Mouse (Mus musculus) MEL (cell line): ENCODE results near the gene Ralgapb. TPM values are rescaled to one million over a fixed set of nuclear protein-coding genes. Genes with fewer than 3 reads are reported as not detected.

ENCODE experiments used
- DNase-seq: peaks from one replicate; pipeline ENCODE4 v3.0.0; 2011; ENCODE audit warnings: low read depth, low spot score
- H3K27ac ChIP-seq: 2 replicates; pipeline ENCODE4 v1.5.1; 2012; ENCODE audit warnings: low read depth, mild to moderate bottlenecking, control low read depth, low read length, moderate library complexity; ENCODE audit not compliant: control insufficient read depth
- H3K27me3 ChIP-seq, 2 experiments: fragments of 150-350 bp in 1 of 2; sonication (generic) in 1 of 2; 2 replicates each; pipeline ENCODE4 v1.6.1; 2012; ENCODE audit warnings: low read length in 2 of 2, mild to moderate bottlenecking in 2 of 2, improper control_type of control experiment in 1 of 2, moderate library complexity in 1 of 2; ENCODE audit not compliant: insufficient read depth in 2 of 2, control insufficient read depth in 1 of 2
- H3K36me3 ChIP-seq, 2 experiments: 2 replicates each; pipeline ENCODE4 v1.6.1; 2012 to 2014; ENCODE audit warnings: low read length in 2 of 2, improper control_type of control experiment in 1 of 2, inconsistent platforms in 1 of 2, mild to moderate bottlenecking in 1 of 2; ENCODE audit not compliant: insufficient read depth in 2 of 2, control insufficient read depth in 1 of 2
- H3K4me1 ChIP-seq, 2 experiments: fragments of 150-350 bp in 1 of 2; sonication (generic) in 1 of 2; 2 replicates each; pipeline ENCODE4 v1.6.1; 2012; ENCODE audit warnings: low read length in 2 of 2, improper control_type of control experiment in 1 of 2, mild to moderate bottlenecking in 1 of 2; ENCODE audit not compliant: insufficient read depth in 2 of 2, control insufficient read depth in 1 of 2
- H3K4me3 ChIP-seq, 2 experiments: fragments of 150-350 bp in 1 of 2; sonication (generic) in 1 of 2; 2 replicates each; pipeline ENCODE4 v1.5.1; 2012; ENCODE audit warnings: low read depth in 2 of 2, low read length in 2 of 2, mild to moderate bottlenecking in 2 of 2, moderate library complexity in 2 of 2, control low read depth in 1 of 2, improper control_type of control experiment in 1 of 2; ENCODE audit not compliant: control insufficient read depth in 1 of 2, insufficient read depth in 1 of 2
- H3K79me2 ChIP-seq: 2 replicates; pipeline ENCODE4 v1.6.1; 2012; ENCODE audit warnings: mild to moderate bottlenecking, low read length, moderate library complexity; ENCODE audit not compliant: control insufficient read depth, poor library complexity, insufficient read depth
- H3K9ac ChIP-seq: 2 replicates; pipeline ENCODE4 v1.6.1; 2012; ENCODE audit warnings: low read depth, mild to moderate bottlenecking, control low read depth, low read length, moderate library complexity; ENCODE audit not compliant: control insufficient read depth, poor library complexity, severe bottlenecking
- H3K9me3 ChIP-seq: fragments of 150-350 bp; sonication (generic); replicated peaks from 2 replicates; pipeline ENCODE4 v1.6.1; 2012; ENCODE audit warnings: mild to moderate bottlenecking, low read length, improper control_type of control experiment, moderate library complexity; ENCODE audit not compliant: insufficient read depth
- CHD1 ChIP-seq: IDR thresholded peaks from 2 replicates; pipeline ENCODE4 v1.6.1; 2012; ENCODE audit warnings: low read depth, mild to moderate bottlenecking, inconsistent platforms, low read length, improper control_type of control experiment
- CTCF ChIP-seq, 3 experiments: IDR thresholded peaks in 2 of 3; conservative IDR thresholded peaks in 1 of 3; 2 replicates each; pipeline ENCODE4 v1.5.1; 2011 to 2012; ENCODE audit warnings: low read length in 3 of 3, low read depth in 2 of 3, mild to moderate bottlenecking in 2 of 3, improper control_type of control experiment in 1 of 3, inconsistent platforms in 1 of 3, mixed read lengths in 1 of 3, moderate library complexity in 1 of 3; ENCODE audit not compliant: control insufficient read depth in 1 of 3, insufficient read depth in 1 of 3, poor library complexity in 1 of 3, severe bottlenecking in 1 of 3
- E2F4 ChIP-seq: IDR thresholded peaks from 2 replicates; pipeline ENCODE4 v1.6.1; 2011; ENCODE audit warnings: low read depth, low read length, improper control_type of control experiment, borderline replicate concordance
- GABPA ChIP-seq: IDR thresholded peaks from 2 replicates; pipeline ENCODE4 v1.6.1; 2012; ENCODE audit warnings: low read depth, mild to moderate bottlenecking, inconsistent platforms, low read length, improper control_type of control experiment, moderate library complexity
- GATA1 ChIP-seq: IDR thresholded peaks from 2 replicates; pipeline ENCODE4 v1.6.1; 2011; ENCODE audit warnings: low read depth, low read length, improper control_type of control experiment
- HCFC1 ChIP-seq: IDR thresholded peaks from 2 replicates; pipeline ENCODE4 v1.6.1; 2012; ENCODE audit warnings: low read depth, mild to moderate bottlenecking, inconsistent platforms, low read length, improper control_type of control experiment, moderate library complexity
- MAFK ChIP-seq: IDR thresholded peaks from 2 replicates; pipeline ENCODE4 v1.6.1; 2011; ENCODE audit warnings: low read depth, mild to moderate bottlenecking, low read length, improper control_type of control experiment, borderline replicate concordance
- MYB ChIP-seq: IDR thresholded peaks from 2 replicates; pipeline ENCODE4 v1.6.1; 2011; ENCODE audit warnings: mild to moderate bottlenecking, low read depth, low read length, improper control_type of control experiment
- NRF1 ChIP-seq: IDR thresholded peaks from 2 replicates; pipeline ENCODE4 v1.6.1; 2014; ENCODE audit warnings: low read depth, mild to moderate bottlenecking, inconsistent platforms, low read length, improper control_type of control experiment, moderate library complexity; ENCODE audit not compliant: poor library complexity, insufficient read depth, severe bottlenecking
- POLR2AphosphoS5 ChIP-seq: IDR thresholded peaks from 2 replicates; pipeline ENCODE4 v1.6.1; 2012; ENCODE audit warnings: low read depth, borderline replicate concordance, mild to moderate bottlenecking, inconsistent platforms, low read length, moderate library complexity, mixed read lengths
- RAD21 ChIP-seq: IDR thresholded peaks from 2 replicates; pipeline ENCODE4 v1.6.1; 2011; ENCODE audit warnings: mild to moderate bottlenecking, low read depth, low read length, improper control_type of control experiment
- RCOR1 ChIP-seq: IDR thresholded peaks from 2 replicates; pipeline ENCODE4 v1.6.1; 2012; ENCODE audit warnings: low read depth, mild to moderate bottlenecking, inconsistent platforms, low read length, improper control_type of control experiment
- SMC3 ChIP-seq: IDR thresholded peaks from 2 replicates; pipeline ENCODE4 v1.6.1; 2011; ENCODE audit warnings: low read depth, low read length, improper control_type of control experiment
- TBP ChIP-seq: IDR thresholded peaks from 2 replicates; pipeline ENCODE4 v1.8.0; 2011; ENCODE audit warnings: low read depth, low read length, improper control_type of control experiment
- UBTF ChIP-seq: IDR thresholded peaks from 2 replicates; pipeline ENCODE4 v1.6.1; 2012; ENCODE audit warnings: low read depth, mild to moderate bottlenecking, inconsistent platforms, low read length, improper control_type of control experiment, moderate library complexity, borderline replicate concordance; ENCODE audit not compliant: insufficient read depth
- USF2 ChIP-seq, 2 experiments: IDR thresholded peaks; 2 replicates each; pipeline ENCODE4 v1.6.1; 2011 to 2012; ENCODE audit warnings: improper control_type of control experiment in 2 of 2, low read length in 2 of 2, borderline replicate concordance in 1 of 2, inconsistent platforms in 1 of 2, low read depth in 1 of 2, mild to moderate bottlenecking in 1 of 2; ENCODE audit not compliant: insufficient read depth in 1 of 2
- ZC3H11A ChIP-seq: IDR thresholded peaks from 2 replicates; pipeline ENCODE4 v1.6.1; 2012; ENCODE audit warnings: low read depth, mild to moderate bottlenecking, inconsistent platforms, low read length, improper control_type of control experiment
- polyA plus RNA-seq, 2 experiments: library from polyadenylated mRNA; stranded (reverse) in 1 of 2; unstranded in 1 of 2; fragments of >175 nt in 1 of 2; fragments of >200 nt in 1 of 2; gene quantifications; 2 replicates each; pipeline versions ENCODE4 v1.2.1 to v1.2.4; 2012; ENCODE audit warnings: low replicate concordance in 2 of 2, low read depth in 1 of 2; ENCODE audit not compliant: insufficient read length in 2 of 2, insufficient read depth in 1 of 2, missing spikeins in 1 of 2
- total RNA-seq: library from RNA; depleted of rRNA; stranded (reverse); fragments of 300-350 nt; gene quantifications from 2 replicates; pipeline ENCODE4 v1.2.3, GENCODE M21; 2012

The Ralgapb gene
- total and polyA plus RNA-seq, 3 experiments: 15.0 to 122 (median 20.7) TPM

DNA sequence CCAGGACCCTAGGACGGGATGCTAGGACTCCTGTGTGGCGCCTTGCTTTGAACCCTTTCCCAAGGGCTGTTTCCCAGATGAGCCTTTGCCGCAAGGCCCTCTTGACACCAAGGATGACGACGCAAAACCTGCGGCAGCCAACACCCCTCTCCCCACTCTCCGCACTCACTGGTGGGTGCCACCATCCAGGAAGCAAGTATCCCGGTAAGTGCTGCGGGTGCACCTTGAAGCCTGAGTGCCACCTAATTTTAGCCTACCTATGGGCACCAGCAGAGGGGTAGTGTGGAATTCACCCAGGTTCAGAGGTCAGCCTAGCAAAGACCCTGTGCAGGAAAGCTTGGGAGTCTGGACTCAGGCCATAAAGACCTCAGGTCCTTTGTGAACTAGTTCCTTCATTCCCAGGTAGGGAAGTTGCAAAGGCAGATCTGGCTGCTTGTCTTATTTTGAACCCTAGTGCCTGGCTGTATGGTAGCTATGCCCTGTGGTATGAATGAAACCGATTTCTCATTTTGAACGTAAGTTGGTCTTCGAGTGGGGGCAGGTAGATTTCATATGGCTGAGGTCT, 33.4 kb upstream of the Ralgapb start:
- Histone ChIP-seq H3K27me3 (no peaks in the 10 kb centered on the region), H3K4me3 (no peak overlapping the region)
- TF ChIP-seq RAD21 (no peak), HCFC1 (no peak), MYB (no peak), GATA1 (no peak), USF2 (IDR thresholded peaks at IDR 0.05; ENCODE audit: borderline replicate concordance in 1 of 2, insufficient read depth in 1 of 2, low read depth in 1 of 2, low read length in 2 of 2) (no peak), GABPA (no peak), SMC3 (no peak), E2F4 (no peak), TBP (no peak), ZC3H11A (no peak)
- TF ChIP-seq, all 39 proteins: peak for 0
- Histone ChIP-seq H3K27ac (no peak overlapping the region), H3K36me3 (peaks cover 0 to 2% of the 10 kb centered on the region in 2 experiments; a peak in 1 of 4 replicates), H3K79me2 (no peaks in the 10 kb centered on the region), H3K9me3 (no peaks in the 10 kb centered on the region), H3K9ac (no peak overlapping the region), H3K4me1 (peaks cover 5 to 13% of the 10 kb centered on the region in 2 experiments)
- DNase-seq: no peak

DNA sequence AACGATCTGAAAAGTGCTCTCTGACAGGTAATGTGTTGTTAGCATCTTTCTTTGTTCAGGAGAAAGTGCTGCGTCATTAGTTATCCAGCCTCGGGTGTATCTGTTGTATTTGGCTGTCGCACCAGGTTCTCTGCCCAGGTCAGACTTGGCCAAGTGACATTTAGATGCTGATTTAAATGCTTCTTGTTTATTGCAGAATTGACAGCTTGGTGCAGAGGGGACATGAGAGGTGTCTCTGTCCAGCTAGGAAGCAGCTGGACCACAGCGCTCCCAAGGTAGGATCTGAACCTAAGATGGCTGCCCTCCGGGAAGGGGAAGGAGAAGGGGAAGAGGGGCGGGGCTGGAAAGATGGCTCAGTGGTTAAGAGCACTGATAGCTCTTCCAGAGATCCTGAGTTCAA, 32.9 kb upstream of the Ralgapb start:
- Histone ChIP-seq H3K4me1 (peaks cover 5 to 13% of the 10 kb centered on the region in 2 experiments), H3K4me3 (no peak overlapping the region), H3K27ac (no peak overlapping the region), H3K9ac (no peak overlapping the region), H3K27me3 (no peaks in the 10 kb centered on the region), H3K79me2 (no peaks in the 10 kb centered on the region), H3K36me3 (peaks cover 0 to 2% of the 10 kb centered on the region in 2 experiments; a peak in 1 of 4 replicates), H3K9me3 (no peaks in the 10 kb centered on the region)
- TF ChIP-seq CTCF (IDR thresholded peaks at IDR 0.05 in 2 of 3, conservative IDR thresholded peaks at IDR 0.05 in 1 of 3; ENCODE audit: control insufficient read depth in 1 of 3, insufficient read depth in 1 of 3, low read depth in 2 of 3, low read length in 3 of 3, poor library complexity in 1 of 3, severe bottlenecking in 1 of 3): no peak
- no peak for TF ChIP-seq UBTF
- no peak for TF ChIP-seq RCOR1
- no peak for TF ChIP-seq POLR2AphosphoS5
- TF ChIP-seq GABPA: no peak
- no peak for TF ChIP-seq TBP
- TF ChIP-seq CHD1: no peak
- no peak for TF ChIP-seq MAFK
- no peak for TF ChIP-seq NRF1
- TF ChIP-seq GATA1: no peak
- no peak for TF ChIP-seq HCFC1
- TF ChIP-seq SMC3: no peak
- no peak for DNase-seq
